Mouse (Mus musculus): Measurements from ENCODE around the gene Zfp809. TPM values are rescaled to one million over a fixed set of nuclear protein-coding genes. Genes with fewer than 3 reads are reported as not detected.
"Not testable (repeated sequence)": the region's sequence is repeated elsewhere in the genome, so short reads cannot be mapped to it uniquely, and the experiment has no call there.

The Zfp809 gene
- polyA plus RNA-seq, 1 experiment from 2014 or later: 10.3 TPM

DNA sequence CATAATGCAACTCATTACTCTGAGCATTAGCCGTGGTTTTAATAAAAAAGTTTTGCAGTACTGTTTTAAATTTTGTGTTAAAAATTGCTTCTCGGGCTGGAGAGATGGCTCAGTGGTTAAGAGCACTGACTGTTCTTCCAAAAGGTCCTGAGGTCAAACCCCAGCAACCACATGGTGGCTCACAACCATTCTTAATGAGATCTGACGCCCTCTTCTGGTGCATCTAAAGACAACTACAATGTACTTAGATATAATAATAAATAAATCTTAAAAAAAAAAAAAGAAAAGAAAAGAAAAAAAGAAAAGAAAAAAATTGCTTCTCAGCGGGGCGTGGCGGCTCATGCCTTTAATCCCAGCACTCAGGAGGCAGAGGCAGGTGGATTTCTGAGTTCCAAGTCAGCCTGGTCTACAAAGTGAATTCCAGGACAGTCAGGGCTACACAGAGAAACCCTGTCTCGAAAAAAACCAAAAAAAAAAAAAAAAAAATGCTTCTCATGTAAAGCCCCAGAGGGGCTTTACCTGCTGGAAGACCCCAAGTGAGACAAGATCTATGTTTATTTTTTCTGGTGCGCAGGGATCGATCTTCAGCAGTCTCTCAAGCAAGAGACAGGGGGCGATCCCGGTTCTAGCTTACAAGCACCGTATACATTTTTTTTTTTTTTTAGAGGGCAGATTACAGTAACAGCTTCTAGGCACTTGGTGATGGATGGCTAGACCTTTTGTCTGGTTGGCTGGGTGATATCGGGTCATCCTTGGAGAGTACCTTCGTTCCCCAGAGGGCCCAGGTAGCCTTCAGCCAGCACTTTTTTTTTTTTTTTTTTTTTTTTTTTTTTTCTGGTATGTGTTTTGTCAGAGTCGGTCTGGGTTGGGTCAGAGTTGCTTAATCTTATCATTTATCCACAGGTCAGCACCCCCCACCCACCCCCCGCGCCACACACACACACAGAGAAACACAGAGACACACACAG is 694 bp upstream of the Zfp809 start:
- DNase-seq (ENCODE audit: low spot score): peak; percentile 55
- Histone ChIP-seq H3K27ac (replicated peaks; ENCODE audit: low read depth, low read length) (no peak overlapping the region), H3K4me3 (ENCODE audit: low read depth, low read length) (peak overlapping the region; percentile 74), H3K4me2 (ENCODE audit: low read depth, severe bottlenecking) (peak overlapping the region; percentile 55), H3K9me3 (ENCODE audit: control insufficient read depth, low read length) (no peaks in the 10 kb centered on the region), H3K9ac (ENCODE audit: low read length) (peak overlapping the region; percentile 86), H3K27me3 (ENCODE audit: control insufficient read depth, insufficient read depth, low read length) (no peaks in the 10 kb centered on the region), H3K4me1 (ENCODE audit: control insufficient read depth, insufficient read depth, low read length) (0 out of 2 replicates have a peak, but pooled peaks cover 4% of the 10 kb centered on the region), H3K36me3 (ENCODE audit: control insufficient read depth, insufficient read depth, low read length) (no peaks in the 10 kb centered on the region)
- WGBS: 24% methylated on average over 17 of the region's 17 CpGs
- peak; percentile 74 for ATAC-seq (ENCODE audit: insufficient number of reproducible peaks, low FRiP score, low TSS enrichment, low read depth)

DNA sequence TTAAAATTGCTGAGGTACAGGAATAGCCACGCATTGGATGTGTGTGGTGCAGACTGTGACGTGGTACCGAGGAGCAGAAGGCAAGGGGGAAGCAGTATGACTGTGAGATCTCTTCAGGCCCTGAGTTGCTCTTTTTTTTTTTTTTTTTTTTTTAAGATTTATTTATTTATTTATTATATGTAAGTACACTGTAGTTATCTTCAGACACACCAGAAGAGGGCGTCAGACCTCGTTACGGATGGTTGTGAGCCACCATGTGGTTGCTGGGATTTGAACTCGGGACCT is 817 bp downstream of the Zfp809 start:
- not testable (repeated sequence) for H3K4me1 ChIP-seq (ENCODE audit: control insufficient read depth, insufficient read depth, low read length); H3K27me3 ChIP-seq (ENCODE audit: control insufficient read depth, insufficient read depth, low read length); H3K9ac ChIP-seq (ENCODE audit: low read length); H3K36me3 ChIP-seq (ENCODE audit: control insufficient read depth, insufficient read depth, low read length); ATAC-seq (ENCODE audit: insufficient number of reproducible peaks, low FRiP score, low TSS enrichment, low read depth); H3K9me3 ChIP-seq (ENCODE audit: control insufficient read depth, low read length); DNase-seq (ENCODE audit: low spot score); H3K27ac ChIP-seq (replicated peaks; ENCODE audit: low read depth, low read length)
- Histone ChIP-seq H3K4me3 (ENCODE audit: low read depth, low read length) (peak overlapping the region; percentile 74), H3K4me2 (ENCODE audit: low read depth, severe bottlenecking) (peak overlapping the region; percentile 55; the same call in 1 of the 2 replicates)
- WGBS: 69% methylated on average over 7 of the region's 7 CpGs

DNA sequence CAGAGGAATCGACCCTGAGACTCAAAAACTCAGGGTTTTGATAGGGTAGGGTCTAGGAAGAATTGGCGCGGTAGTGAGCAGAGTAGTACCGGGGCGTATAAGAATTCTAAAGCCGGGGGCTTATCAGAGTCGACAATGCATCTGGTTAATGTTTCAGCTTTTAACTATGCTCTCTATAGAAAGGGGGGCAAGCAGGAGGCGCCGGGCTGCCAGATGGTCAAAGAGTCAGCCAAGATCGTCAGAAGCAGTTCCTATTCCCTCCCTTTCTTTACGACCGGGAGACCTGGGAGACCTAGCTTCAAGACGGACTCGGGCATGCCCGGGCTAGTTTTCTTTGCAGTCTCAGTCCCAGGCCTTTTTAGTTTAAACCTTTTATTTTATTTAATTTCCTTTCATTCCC is 1.3 kb downstream of the Zfp809 start:
- Histone ChIP-seq H3K27ac (replicated peaks; ENCODE audit: low read depth, low read length) (no peak overlapping the region), H3K9me3 (ENCODE audit: control insufficient read depth, low read length) (no peaks in the 10 kb centered on the region), H3K4me3 (ENCODE audit: low read depth, low read length) (no peak overlapping the region), H3K27me3 (ENCODE audit: control insufficient read depth, insufficient read depth, low read length) (no peaks in the 10 kb centered on the region), H3K9ac (ENCODE audit: low read length) (no peak overlapping the region), H3K36me3 (ENCODE audit: control insufficient read depth, insufficient read depth, low read length) (no peaks in the 10 kb centered on the region), H3K4me1 (ENCODE audit: control insufficient read depth, insufficient read depth, low read length) (0 out of 2 replicates have a peak, but pooled peaks cover 4% of the 10 kb centered on the region), H3K4me2 (ENCODE audit: low read depth, severe bottlenecking) (no peak overlapping the region)
- ATAC-seq (ENCODE audit: insufficient number of reproducible peaks, low FRiP score, low TSS enrichment, low read depth) (no peak), DNase-seq (ENCODE audit: low spot score) (no peak)
- WGBS: 86% methylated on average over 15 of the region's 15 CpGs

DNA sequence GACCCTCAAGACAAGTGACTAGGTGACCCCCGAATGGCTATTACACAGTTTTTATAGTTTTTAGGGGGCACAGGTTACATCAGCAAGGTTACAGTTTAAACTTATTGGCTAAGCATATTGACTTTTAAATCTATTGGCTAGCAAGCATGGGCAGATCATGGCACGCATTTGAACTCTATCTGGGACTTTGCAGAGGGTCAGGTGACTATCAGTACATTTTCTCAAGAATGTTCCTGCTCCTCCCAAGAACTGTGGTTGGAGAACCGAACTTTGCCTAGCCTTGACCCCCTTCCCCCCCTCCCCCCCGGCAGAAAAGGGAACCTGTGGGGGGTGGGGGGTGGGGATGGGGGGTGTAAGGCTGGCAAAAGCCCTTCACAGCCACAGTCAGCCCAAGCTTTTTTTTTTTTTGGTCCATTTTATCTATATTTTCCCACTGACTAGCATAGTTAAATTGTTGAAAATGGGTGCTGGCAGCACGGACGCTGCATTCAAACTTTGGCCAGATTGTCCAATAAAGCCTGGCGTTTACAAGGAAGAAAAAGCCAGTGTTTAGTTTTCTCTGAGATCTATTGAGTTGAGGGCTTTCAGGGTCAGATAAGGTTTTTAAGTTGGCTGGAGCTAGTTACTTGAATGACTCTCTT is 4.0 kb downstream of the Zfp809 start:
- Histone ChIP-seq H3K4me2 (ENCODE audit: low read depth, severe bottlenecking) (no peak overlapping the region), H3K27me3 (ENCODE audit: control insufficient read depth, insufficient read depth, low read length) (no peaks in the 10 kb centered on the region), H3K36me3 (ENCODE audit: control insufficient read depth, insufficient read depth, low read length) (no peaks in the 10 kb centered on the region), H3K9ac (ENCODE audit: low read length) (no peak overlapping the region), H3K9me3 (ENCODE audit: control insufficient read depth, low read length) (no peaks in the 10 kb centered on the region), H3K4me3 (ENCODE audit: low read depth, low read length) (no peak overlapping the region), H3K27ac (replicated peaks; ENCODE audit: low read depth, low read length) (no peak overlapping the region), H3K4me1 (ENCODE audit: control insufficient read depth, insufficient read depth, low read length) (0 out of 2 replicates have a peak, but pooled peaks cover 4% of the 10 kb centered on the region)
- no peak for DNase-seq (ENCODE audit: low spot score)
- WGBS: 85% methylated on average over 7 of the region's 7 CpGs
- no peak for ATAC-seq (ENCODE audit: insufficient number of reproducible peaks, low FRiP score, low TSS enrichment, low read depth)

DNA sequence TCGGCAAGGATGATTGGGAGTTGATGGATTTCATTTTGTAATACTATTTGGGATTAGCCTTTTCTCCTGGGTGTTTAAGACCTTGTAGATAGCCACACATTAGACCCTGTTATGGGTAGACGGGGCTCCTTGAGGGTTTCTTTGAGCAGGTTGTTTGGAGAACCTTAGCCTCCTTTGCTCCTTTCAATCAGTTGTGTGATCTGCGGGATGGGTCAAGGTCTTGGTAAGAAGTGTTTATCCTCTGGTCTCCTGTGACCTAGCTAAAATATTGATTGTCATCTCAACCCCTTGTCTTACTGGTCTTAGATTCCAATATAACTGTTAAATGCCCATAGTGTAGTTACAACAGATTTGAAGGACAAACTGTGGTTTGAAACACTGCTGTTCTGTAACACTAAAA is 4.5 kb downstream of the Zfp809 start:
- Histone ChIP-seq H3K4me3 (ENCODE audit: low read depth, low read length) (no peak overlapping the region), H3K36me3 (ENCODE audit: control insufficient read depth, insufficient read depth, low read length) (peaks cover under 1% of the 10 kb centered on the region), H3K9me3 (ENCODE audit: control insufficient read depth, low read length) (no peaks in the 10 kb centered on the region), H3K27ac (replicated peaks; ENCODE audit: low read depth, low read length) (no peak overlapping the region), H3K9ac (ENCODE audit: low read length) (no peak overlapping the region), H3K27me3 (ENCODE audit: control insufficient read depth, insufficient read depth, low read length) (no peaks in the 10 kb centered on the region), H3K4me2 (ENCODE audit: low read depth, severe bottlenecking) (no peak overlapping the region), H3K4me1 (ENCODE audit: control insufficient read depth, insufficient read depth, low read length) (0 out of 2 replicates have a peak, but pooled peaks cover 4% of the 10 kb centered on the region)
- no peak for DNase-seq (ENCODE audit: low spot score)
- ATAC-seq (ENCODE audit: insufficient number of reproducible peaks, low FRiP score, low TSS enrichment, low read depth): no peak
- 95% methylated on average over 3 of the region's 3 CpGs for WGBS

DNA sequence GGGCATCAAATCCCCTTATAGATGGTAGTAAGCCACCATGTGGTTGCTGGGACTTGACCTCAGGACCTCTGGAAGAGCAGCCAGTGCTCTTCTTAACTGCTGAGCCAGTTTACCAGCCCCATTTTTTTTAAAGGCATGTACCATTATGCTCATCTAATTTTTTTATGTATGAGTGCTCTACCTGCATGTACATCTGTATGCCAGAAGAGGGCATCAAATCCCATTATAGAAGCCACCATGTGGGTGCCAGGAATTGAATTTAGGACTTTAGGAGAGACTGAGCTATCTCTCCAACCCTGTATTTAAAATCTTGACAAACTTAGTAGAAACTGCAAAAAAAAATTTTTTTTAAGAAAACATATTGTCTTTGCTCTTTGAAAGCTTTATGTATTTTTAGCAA is 5.0 kb downstream of the Zfp809 start:
- no peak overlapping the region for H3K4me2 ChIP-seq (ENCODE audit: low read depth, severe bottlenecking)
- no peak overlapping the region for H3K9ac ChIP-seq (ENCODE audit: low read length)
- peaks cover 4% of the 10 kb centered on the region for H3K36me3 ChIP-seq (ENCODE audit: control insufficient read depth, insufficient read depth, low read length)
- no peaks in the 10 kb centered on the region for H3K9me3 ChIP-seq (ENCODE audit: control insufficient read depth, low read length)
- H3K4me1 ChIP-seq (ENCODE audit: control insufficient read depth, insufficient read depth, low read length): 0 out of 2 replicates have a peak, but pooled peaks cover 4% of the 10 kb centered on the region
- no peaks in the 10 kb centered on the region for H3K27me3 ChIP-seq (ENCODE audit: control insufficient read depth, insufficient read depth, low read length)
- DNase-seq (ENCODE audit: low spot score) (no peak), ATAC-seq (ENCODE audit: insufficient number of reproducible peaks, low FRiP score, low TSS enrichment, low read depth) (no peak)
- no peak overlapping the region for H3K4me3 ChIP-seq (ENCODE audit: low read depth, low read length)
- H3K27ac ChIP-seq (replicated peaks; ENCODE audit: low read depth, low read length): no peak overlapping the region

DNA sequence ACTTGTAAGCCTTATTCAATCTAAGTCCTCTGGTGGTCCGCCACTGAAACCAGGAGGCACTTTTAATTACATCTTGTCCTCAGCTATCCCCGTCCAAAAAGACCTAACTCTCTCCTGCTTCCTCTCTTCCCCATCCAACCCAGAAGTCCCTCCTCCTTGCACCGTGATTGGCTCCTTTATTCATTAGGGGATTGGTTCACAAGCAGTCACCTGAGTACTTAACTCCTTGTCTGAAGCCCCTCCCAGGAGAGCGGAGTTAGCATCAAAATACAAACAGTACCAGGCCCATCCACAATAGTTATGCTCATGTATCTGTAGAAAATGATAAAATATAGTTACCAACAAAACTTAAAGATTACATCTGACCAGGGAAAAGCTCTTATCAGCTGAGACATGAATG is 14.5 kb downstream of the Zfp809 start:
- no peaks in the 10 kb centered on the region for H3K9me3 ChIP-seq (ENCODE audit: control insufficient read depth, low read length)
- H3K4me1 ChIP-seq (ENCODE audit: control insufficient read depth, insufficient read depth, low read length): no peaks in the 10 kb centered on the region
- DNase-seq (ENCODE audit: low spot score) (no peak), ATAC-seq (ENCODE audit: insufficient number of reproducible peaks, low FRiP score, low TSS enrichment, low read depth) (no peak)
- no peak overlapping the region for H3K27ac ChIP-seq (replicated peaks; ENCODE audit: low read depth, low read length)
- no peak overlapping the region for H3K4me2 ChIP-seq (ENCODE audit: low read depth, severe bottlenecking)
- 88% methylated on average over 4 of the region's 4 CpGs for WGBS
- no peaks in the 10 kb centered on the region for H3K27me3 ChIP-seq (ENCODE audit: control insufficient read depth, insufficient read depth, low read length)
- H3K36me3 ChIP-seq (ENCODE audit: control insufficient read depth, insufficient read depth, low read length): peaks cover 20% of the 10 kb centered on the region
- H3K9ac ChIP-seq (ENCODE audit: low read length): no peak overlapping the region
- no peak overlapping the region for H3K4me3 ChIP-seq (ENCODE audit: low read depth, low read length)

DNA sequence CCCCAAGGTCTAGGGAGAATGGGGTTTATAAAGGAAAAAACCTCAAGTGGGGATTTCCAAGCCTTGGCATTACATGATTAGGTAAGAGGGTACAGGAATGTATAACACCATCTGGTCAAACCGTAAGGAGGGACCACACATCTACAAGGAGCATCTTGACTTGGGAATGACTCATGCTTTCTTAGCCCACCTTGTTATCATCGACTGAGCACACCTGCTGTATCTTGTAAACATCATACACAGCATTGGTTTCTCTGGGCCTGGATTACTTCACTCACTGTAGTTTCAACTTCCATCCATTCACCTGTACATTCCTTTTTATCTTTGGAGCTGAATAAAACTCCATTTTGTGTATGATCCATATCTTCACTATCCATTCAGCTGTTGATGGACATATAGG is 18.7 kb downstream of the Zfp809 start:
- no peak overlapping the region for H3K4me2 ChIP-seq (ENCODE audit: low read depth, severe bottlenecking)
- H3K36me3 ChIP-seq (ENCODE audit: control insufficient read depth, insufficient read depth, low read length): peaks cover 32% of the 10 kb centered on the region
- no peaks in the 10 kb centered on the region for H3K27me3 ChIP-seq (ENCODE audit: control insufficient read depth, insufficient read depth, low read length)
- DNase-seq (ENCODE audit: low spot score): no peak
- H3K9ac ChIP-seq (ENCODE audit: low read length): no peak overlapping the region
- 95% methylated on average over 2 of the region's 2 CpGs for WGBS
- no peak overlapping the region for H3K4me3 ChIP-seq (ENCODE audit: low read depth, low read length)
- no peaks in the 10 kb centered on the region for H3K4me1 ChIP-seq (ENCODE audit: control insufficient read depth, insufficient read depth, low read length)
- H3K27ac ChIP-seq (replicated peaks; ENCODE audit: low read depth, low read length): no peak overlapping the region
- ATAC-seq (ENCODE audit: insufficient number of reproducible peaks, low FRiP score, low TSS enrichment, low read depth): no peak
- peaks cover 6% of the 10 kb centered on the region; the same call in 1 of the 2 replicates for H3K9me3 ChIP-seq (ENCODE audit: control insufficient read depth, low read length)
